Mouse (Mus musculus): ENCODE measurements around the gene Iffo1.

DNA sequence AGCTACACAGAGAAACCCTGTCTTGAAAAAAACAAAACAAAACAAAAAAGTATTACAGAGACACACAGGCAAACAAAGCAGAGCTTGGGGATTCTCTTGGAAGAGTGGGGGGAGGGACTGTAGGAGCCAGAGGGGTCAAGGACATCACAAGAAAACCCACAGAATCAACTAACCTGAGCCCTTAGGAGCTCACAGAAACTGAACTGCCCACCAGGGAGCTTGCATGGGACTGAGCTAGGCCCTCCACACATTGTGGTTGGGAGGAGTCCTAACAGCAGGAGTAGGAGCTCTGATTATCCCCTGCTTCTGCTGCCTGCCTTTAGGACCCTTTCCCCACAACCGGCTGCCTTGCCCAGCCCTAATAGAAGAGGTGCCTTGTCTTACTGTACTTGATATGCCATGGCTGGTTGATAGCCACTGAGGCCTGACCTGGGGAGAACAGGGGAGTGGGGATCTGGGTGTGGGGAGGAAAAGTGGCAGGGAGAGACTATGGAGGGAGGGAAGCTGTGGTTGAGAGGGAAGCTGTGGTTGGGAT is 50.6 kb downstream of the Iffo1 start:
- no peak for TF ChIP-seq CTCF (IDR thresholded peaks at IDR 0.05)
- TF ChIP-seq EP300 (IDR thresholded peaks at IDR 0.05): no peak

Measured in lung, postnatal 0 days (tissue).